Mouse (Mus musculus): ENCODE measurements around the gene Usp4. TPM values are rescaled to one million over a fixed set of nuclear protein-coding genes. Genes with fewer than 3 reads are reported as not detected.
A peak's percentile ranks its signal among the peaks of the same experiment; 100 is the strongest.

Gene Usp4
- polyA plus RNA-seq, 1 experiment from 2014 or later, result 107 TPM

DNA sequence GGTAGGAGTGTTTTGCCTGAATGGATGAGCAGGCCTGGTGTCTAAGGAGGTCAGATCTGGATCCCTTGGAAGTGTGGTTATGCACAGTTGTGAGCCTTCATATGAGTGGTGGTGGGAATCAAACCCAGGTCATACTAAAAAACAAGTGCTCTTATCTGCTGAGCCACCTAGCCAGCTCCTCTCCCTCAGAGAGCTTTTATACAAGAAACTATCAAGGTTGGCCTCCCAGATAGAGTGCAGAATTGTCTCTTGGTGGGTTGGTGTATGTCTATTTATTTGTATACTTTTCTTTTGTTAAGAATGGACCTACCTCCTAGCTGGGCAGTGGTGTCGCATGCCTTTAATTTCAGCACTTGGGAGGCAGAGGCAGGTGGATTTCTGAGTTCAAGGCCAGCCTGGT lies 3.8 kb upstream of the Usp4 start:
- Histone ChIP-seq H3K9me3 (no peaks in the 10 kb centered on the region), H3K4me2 (no peak overlapping the region), H3K36me3 (no peaks in the 10 kb centered on the region), H3K27ac (no peak overlapping the region), H3K4me1 (peaks cover 35% of the 10 kb centered on the region), H3K27me3 (no peaks in the 10 kb centered on the region), H3K4me3 (no peak overlapping the region), H3K9ac (no peak overlapping the region)
- WGBS, result 97% methylated on average over 1 of the region's 1 CpGs
- no peak for ATAC-seq (ENCODE audit: borderline replicate concordance, extremely low read depth, low FRiP score, low TSS enrichment)

DNA sequence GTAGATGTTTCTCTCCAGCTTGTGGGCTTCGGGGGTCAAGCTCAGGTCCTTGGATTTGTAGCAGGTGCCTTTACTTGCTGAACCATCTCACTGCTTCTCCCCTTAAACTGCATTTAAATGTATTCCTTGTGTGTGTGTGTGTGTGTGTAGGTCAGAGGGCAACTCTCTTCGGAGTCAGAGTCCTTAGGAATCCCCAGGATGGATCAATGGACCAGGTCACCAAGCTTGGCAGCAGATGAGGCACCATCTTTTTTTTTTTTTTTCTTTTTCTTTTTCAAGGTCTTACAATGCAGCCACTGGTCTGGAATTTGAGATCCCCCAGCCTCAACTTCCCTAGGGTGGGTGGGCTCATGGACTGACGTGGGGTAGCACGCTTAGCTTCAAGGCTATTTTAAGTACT lies 3.2 kb upstream of the Usp4 start:
- Histone ChIP-seq H3K9ac (no peak overlapping the region), H3K4me3 (no peak overlapping the region), H3K36me3 (no peaks in the 10 kb centered on the region), H3K27ac (no peak overlapping the region), H3K4me2 (no peak overlapping the region), H3K27me3 (no peaks in the 10 kb centered on the region), H3K4me1 (peaks cover 40% of the 10 kb centered on the region), H3K9me3 (no peaks in the 10 kb centered on the region)
- ATAC-seq (ENCODE audit: borderline replicate concordance, extremely low read depth, low FRiP score, low TSS enrichment), result no peak
- WGBS, result 74% methylated on average over 4 of the region's 4 CpGs

DNA sequence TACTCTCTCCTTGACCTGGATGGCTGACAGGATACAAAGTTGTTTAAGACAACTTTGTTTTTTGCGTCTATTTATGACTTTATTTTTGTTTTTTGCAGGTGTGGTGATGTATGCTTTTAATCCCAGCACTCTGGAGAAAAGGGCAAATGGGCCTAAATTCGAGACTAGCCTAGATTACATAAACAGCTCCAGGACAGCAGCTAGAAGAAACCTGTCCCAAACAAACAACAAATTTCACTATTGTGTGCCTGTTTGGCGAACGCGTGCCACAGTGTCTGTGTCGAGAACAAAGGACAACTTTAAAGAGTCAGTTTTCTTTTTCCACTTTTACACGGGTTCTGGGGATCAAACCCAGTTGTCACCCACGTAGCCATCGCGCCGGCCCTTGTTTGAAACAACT lies 629 bp upstream of the Usp4 start:
- Histone ChIP-seq H3K4me1 (peaks cover 19% of the 10 kb centered on the region), H3K27me3 (no peaks in the 10 kb centered on the region), H3K9me3 (no peaks in the 10 kb centered on the region), H3K9ac (peak overlapping the region; percentile 88), H3K4me2 (peak overlapping the region; percentile 67), H3K27ac (peak overlapping the region; percentile 93), H3K4me3 (peak overlapping the region; percentile 91), H3K36me3 (peaks cover 22% of the 10 kb centered on the region)
- ATAC-seq (ENCODE audit: borderline replicate concordance, extremely low read depth, low FRiP score, low TSS enrichment), result no peak
- WGBS, result 3% methylated on average over 11 of the region's 11 CpGs

DNA sequence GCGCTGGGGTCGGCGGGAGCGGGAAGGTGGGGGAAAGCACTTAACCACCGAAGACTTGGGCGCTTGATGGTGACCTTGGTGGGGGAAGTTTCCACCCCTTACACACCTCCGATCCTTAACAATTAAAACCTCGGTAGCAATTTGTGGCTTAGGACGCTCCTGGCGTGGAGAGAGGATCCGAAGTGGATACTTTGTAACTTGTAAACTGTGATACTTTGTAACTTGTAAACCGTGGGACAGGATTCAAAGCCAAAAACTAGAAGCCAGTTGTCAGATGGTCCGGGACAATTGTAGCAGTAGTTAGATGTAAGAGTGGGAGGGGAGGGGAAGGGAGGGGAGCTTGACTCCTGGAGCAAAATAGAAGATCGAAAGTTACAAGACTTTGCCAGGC lies 632 bp downstream of the Usp4 start:
- Histone ChIP-seq H3K36me3 (peaks cover 34% of the 10 kb centered on the region), H3K9me3 (no peaks in the 10 kb centered on the region), H3K27ac (peak overlapping the region; percentile 93), H3K4me1 (peaks cover 11% of the 10 kb centered on the region), H3K4me2 (peak overlapping the region; percentile 67), H3K9ac (peak overlapping the region; percentile 88), H3K4me3 (peak overlapping the region; percentile 91), H3K27me3 (no peaks in the 10 kb centered on the region)
- no peak for ATAC-seq (ENCODE audit: borderline replicate concordance, extremely low read depth, low FRiP score, low TSS enrichment)
- WGBS, result 2% methylated on average over 14 of the region's 14 CpGs

DNA sequence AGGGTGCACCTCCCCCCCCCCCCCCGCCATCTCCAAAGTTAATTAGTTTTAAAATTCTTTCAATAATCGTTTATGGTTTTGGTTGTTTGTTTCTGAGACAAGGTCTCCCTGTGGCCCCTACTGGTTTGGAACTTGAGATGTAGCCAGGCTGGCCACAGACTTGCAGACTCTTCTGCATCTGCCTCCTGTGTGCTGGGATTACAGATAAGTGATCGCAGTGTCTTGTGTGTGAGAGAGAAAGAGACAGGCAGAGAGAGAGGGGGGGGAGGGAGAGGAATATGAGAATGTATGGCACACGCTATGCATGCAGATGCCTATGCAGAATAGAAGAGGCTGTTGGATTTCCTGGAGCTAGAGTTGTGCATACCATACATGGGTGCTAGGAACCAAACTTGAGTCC lies 2.1 kb downstream of the Usp4 start:
- Histone ChIP-seq H3K4me3 (no peak overlapping the region), H3K4me2 (no peak overlapping the region), H3K36me3 (peaks cover 48% of the 10 kb centered on the region), H3K4me1 (peaks cover 11% of the 10 kb centered on the region), H3K9ac (no peak overlapping the region), H3K27ac (no peak overlapping the region), H3K27me3 (no peaks in the 10 kb centered on the region), H3K9me3 (no peaks in the 10 kb centered on the region)
- ATAC-seq (ENCODE audit: borderline replicate concordance, extremely low read depth, low FRiP score, low TSS enrichment), result no peak
- 86% methylated on average over 4 of the region's 4 CpGs for WGBS

DNA sequence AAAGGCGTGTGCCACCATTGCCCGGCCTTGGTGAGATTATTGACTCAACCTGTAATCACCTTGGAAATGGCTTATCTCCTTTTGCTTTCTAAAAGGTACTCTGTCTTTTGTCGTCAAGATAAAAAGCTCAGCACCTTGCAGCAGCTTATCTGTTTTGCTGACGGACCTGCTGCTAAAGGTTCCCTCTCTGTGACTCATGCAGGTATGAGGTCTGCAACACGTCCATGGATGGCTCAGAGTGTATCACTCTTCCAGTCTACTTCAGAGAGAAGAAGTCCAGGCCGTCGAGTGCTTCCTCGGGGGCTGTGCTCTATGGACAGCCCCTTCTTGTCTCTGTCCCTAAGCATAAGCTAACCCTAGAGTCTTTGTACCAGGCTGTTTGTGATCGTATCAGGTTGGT lies 30.6 kb downstream of the Usp4 start:
- Histone ChIP-seq H3K4me3 (no peak overlapping the region), H3K27ac (no peak overlapping the region), H3K36me3 (peaks cover 92% of the 10 kb centered on the region), H3K27me3 (no peaks in the 10 kb centered on the region), H3K9me3 (no peaks in the 10 kb centered on the region), H3K4me1 (no peaks in the 10 kb centered on the region), H3K9ac (no peak overlapping the region), H3K4me2 (no peak overlapping the region)
- ATAC-seq (ENCODE audit: borderline replicate concordance, extremely low read depth, low FRiP score, low TSS enrichment), result no peak
- 76% methylated on average over 9 of the region's 9 CpGs for WGBS

DNA sequence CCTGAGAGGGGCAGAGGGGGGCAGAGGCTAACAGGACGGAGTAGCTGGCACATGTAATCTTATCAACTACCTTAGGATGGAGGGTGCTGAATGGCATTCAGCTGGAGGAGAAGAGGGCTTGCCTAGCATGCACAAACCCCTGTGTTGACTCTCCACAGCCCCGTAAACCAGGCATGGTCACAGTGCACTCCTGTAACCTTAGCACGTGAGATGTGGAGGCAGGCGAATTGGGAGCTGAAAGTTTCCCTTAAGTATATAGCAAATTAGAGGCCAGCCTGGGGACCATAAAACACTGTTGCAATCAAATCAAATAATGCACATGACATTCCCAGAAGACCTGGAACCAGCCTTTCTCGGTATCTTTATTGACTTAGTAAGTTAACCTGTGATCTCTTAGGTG lies 31.1 kb downstream of the Usp4 start:
- no peak overlapping the region for H3K27ac ChIP-seq
- no peaks in the 10 kb centered on the region for H3K4me1 ChIP-seq

DNA sequence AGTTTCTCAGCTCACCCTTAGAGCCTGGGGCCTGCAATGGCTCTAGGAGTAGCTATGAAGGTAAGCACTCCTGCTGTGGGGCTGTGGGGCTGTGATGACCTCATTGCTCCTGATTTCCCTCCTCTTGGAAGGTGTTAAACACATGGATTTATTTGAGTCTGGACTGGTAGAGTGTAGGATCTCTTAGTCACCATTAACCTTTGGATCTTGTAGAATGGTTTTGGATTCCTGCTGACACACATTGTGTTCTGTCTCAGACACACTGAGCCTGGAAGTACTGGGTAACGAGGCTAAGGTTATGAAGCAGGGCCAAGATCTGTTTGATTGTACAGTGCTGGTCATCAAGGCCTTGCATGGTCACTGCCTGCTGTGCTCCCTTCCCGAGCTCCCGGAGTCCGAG lies 31.6 kb downstream of the Usp4 start:
- peaks cover 90% of the 10 kb centered on the region for H3K36me3 ChIP-seq
- no peak overlapping the region for H3K4me2 ChIP-seq
- 86% methylated on average over 4 of the region's 4 CpGs for WGBS
- no peaks in the 10 kb centered on the region for H3K4me1 ChIP-seq
- no peaks in the 10 kb centered on the region for H3K27me3 ChIP-seq
- H3K27ac ChIP-seq, result no peak overlapping the region
- no peaks in the 10 kb centered on the region for H3K9me3 ChIP-seq
- H3K9ac ChIP-seq, result no peak overlapping the region
- H3K4me3 ChIP-seq, result no peak overlapping the region
- no peak for ATAC-seq (ENCODE audit: borderline replicate concordance, extremely low read depth, low FRiP score, low TSS enrichment)

More for the DNA sequence above, 31.1 kb downstream of the Usp4 start:
- H3K9ac ChIP-seq, result no peak overlapping the region
- H3K4me2 ChIP-seq, result no peak overlapping the region
- no peaks in the 10 kb centered on the region for H3K27me3 ChIP-seq
- ATAC-seq (ENCODE audit: borderline replicate concordance, extremely low read depth, low FRiP score, low TSS enrichment), result no peak
- no peaks in the 10 kb centered on the region for H3K9me3 ChIP-seq
- H3K4me3 ChIP-seq, result no peak overlapping the region
- 85% methylated on average over 5 of the region's 5 CpGs for WGBS
- H3K36me3 ChIP-seq, result peaks cover 90% of the 10 kb centered on the region

DNA sequence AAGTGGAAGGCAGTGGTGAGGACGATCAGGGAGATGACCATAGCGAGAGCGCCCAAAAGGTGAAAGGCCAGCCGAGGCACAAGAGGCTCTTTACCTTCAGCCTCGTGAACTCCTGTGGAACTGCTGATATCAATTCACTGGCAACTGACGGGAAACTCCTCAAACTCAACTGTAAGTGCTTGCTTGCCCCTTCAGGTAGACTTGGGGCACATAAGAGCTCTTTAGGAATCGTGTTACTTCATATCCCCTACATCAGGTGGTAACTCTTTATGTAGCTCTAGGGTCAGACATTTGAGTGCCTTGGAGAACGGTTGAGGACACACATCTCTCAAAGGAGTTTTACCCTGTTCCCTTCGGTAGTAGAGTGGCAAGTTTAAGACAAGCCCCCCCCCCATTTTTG lies 33.7 kb downstream of the Usp4 start:
- WGBS, result 76% methylated on average over 9 of the region's 9 CpGs
- ATAC-seq (ENCODE audit: borderline replicate concordance, extremely low read depth, low FRiP score, low TSS enrichment), result no peak
- Histone ChIP-seq H3K27ac (no peak overlapping the region), H3K9ac (no peak overlapping the region), H3K9me3 (no peaks in the 10 kb centered on the region), H3K27me3 (no peaks in the 10 kb centered on the region), H3K4me3 (no peak overlapping the region), H3K4me1 (no peaks in the 10 kb centered on the region), H3K36me3 (peaks cover 89% of the 10 kb centered on the region), H3K4me2 (no peak overlapping the region)

DNA sequence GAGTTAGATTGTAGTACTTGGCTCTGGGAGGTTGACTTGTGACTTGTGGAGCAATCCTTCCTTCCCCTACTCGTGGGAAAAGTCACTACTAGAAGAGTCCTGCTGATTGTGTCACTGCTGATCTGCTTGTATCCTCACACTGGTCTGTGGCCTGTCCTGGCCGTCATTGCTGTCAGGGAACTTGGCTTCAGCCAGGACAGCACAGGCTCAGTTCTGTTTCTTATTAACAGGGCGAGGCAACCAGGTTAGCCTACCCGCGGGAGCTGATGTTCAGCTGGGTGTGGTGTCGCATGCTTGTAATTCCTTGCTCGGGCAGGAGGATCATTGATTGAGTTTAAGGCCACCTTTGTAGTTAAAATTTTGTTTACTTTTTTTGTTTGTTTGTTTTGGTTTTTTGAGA lies 37.4 kb downstream of the Usp4 start:
- H3K9ac ChIP-seq, result no peak overlapping the region
- H3K27me3 ChIP-seq, result no peaks in the 10 kb centered on the region
- H3K36me3 ChIP-seq, result peaks cover 87% of the 10 kb centered on the region
- 57% methylated on average over 7 of the region's 7 CpGs for WGBS
- no peaks in the 10 kb centered on the region for H3K4me1 ChIP-seq
- no peaks in the 10 kb centered on the region for H3K9me3 ChIP-seq
- ATAC-seq (ENCODE audit: borderline replicate concordance, extremely low read depth, low FRiP score, low TSS enrichment), result no peak
- H3K4me2 ChIP-seq, result no peak overlapping the region
- no peak overlapping the region for H3K27ac ChIP-seq
- H3K4me3 ChIP-seq, result no peak overlapping the region

DNA sequence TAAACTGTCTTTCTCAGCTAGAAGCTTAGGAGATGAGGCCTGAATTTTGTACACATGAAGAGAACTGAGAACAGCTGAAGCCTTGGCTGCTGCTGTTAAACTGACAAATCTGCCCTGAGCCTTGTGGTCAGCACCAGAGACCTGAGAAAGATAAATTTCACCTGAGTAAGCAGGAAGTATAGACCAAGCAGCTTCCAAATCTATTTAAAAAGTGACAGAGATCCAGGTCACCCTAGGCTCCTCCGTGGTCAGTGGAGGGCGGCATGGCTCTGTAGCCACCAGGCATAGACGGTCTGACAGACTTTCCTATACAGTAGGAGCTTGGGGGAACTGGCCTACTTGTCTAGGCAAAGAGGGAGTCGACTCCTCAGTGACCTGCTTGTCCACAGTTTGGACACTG lies 39.2 kb downstream of the Usp4 start:
- Histone ChIP-seq H3K4me3 (no peak overlapping the region), H3K4me2 (no peak overlapping the region), H3K9ac (no peak overlapping the region), H3K9me3 (no peaks in the 10 kb centered on the region), H3K36me3 (peaks cover 88% of the 10 kb centered on the region), H3K4me1 (no peaks in the 10 kb centered on the region), H3K27me3 (no peaks in the 10 kb centered on the region), H3K27ac (no peak overlapping the region)
- ATAC-seq (ENCODE audit: borderline replicate concordance, extremely low read depth, low FRiP score, low TSS enrichment), result no peak
- WGBS, result 77% methylated on average over 4 of the region's 4 CpGs

DNA sequence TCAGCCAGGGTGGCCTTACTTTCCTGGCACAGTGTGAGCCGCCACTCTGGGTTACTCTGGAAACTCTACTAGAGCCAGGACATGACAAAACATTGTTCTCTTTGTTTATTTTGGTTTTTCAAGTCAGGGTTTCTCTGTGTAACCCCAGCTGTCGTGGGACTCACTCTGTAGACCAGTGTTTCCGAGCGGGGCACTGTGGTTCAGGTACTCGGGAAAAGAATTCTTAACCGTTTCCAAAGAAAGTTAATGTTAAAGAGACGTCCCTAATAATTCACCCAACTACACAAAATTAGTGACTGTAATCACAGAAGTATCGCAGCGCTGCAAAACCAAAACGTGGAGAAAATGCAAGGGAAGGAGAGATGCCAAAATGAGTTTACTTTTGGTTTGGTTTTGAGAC lies 40.9 kb downstream of the Usp4 start:
- Histone ChIP-seq H3K4me1 (no peaks in the 10 kb centered on the region), H3K9ac (no peak overlapping the region)
- WGBS, result 74% methylated on average over 10 of the region's 10 CpGs

DNA sequence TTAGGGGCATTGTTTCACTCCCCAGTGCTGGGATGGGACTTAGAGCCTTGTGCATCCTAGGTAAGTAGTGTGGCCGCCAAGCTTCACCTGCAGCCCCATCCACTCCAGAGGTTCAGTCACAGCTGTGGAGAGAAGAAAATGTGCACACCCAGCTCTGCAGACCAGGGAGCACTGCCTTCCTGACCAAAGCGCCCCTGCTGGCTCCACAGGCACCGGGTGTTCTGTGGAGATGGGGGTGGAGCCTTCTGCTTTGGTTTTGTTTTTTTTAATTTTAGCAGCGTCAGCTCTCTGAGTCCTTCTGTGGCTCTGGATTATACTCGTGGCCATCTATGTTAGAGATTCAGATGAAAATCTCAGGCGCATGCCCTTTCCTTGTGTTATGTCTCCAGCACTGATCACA lies 41.6 kb downstream of the Usp4 start:
- Histone ChIP-seq H3K4me1 (no peaks in the 10 kb centered on the region), H3K4me3 (no peak overlapping the region)
- WGBS, result 72% methylated on average over 6 of the region's 6 CpGs

More for the DNA sequence above, 40.9 kb downstream of the Usp4 start:
- no peaks in the 10 kb centered on the region for H3K9me3 ChIP-seq
- no peak for ATAC-seq (ENCODE audit: borderline replicate concordance, extremely low read depth, low FRiP score, low TSS enrichment)
- H3K27me3 ChIP-seq, result no peaks in the 10 kb centered on the region
- H3K4me3 ChIP-seq, result no peak overlapping the region
- no peak overlapping the region for H3K27ac ChIP-seq
- no peak overlapping the region for H3K4me2 ChIP-seq
- H3K36me3 ChIP-seq, result peaks cover 89% of the 10 kb centered on the region

More for the DNA sequence above, 41.6 kb downstream of the Usp4 start:
- Histone ChIP-seq H3K27ac (no peak overlapping the region), H3K4me2 (no peak overlapping the region), H3K9ac (no peak overlapping the region), H3K27me3 (no peaks in the 10 kb centered on the region), H3K36me3 (peaks cover 84% of the 10 kb centered on the region), H3K9me3 (no peaks in the 10 kb centered on the region)
- ATAC-seq (ENCODE audit: borderline replicate concordance, extremely low read depth, low FRiP score, low TSS enrichment), result no peak

Data from lung, embryonic 15.5 days (tissue).